Mouse (Mus musculus): ENCODE measurements around the gene Cd7. TPM values are rescaled to one million over a fixed set of nuclear protein-coding genes. Genes with fewer than 3 reads are reported as not detected.
A peak's percentile ranks its signal among the peaks of the same experiment; 100 is the strongest.

Cd7 gene
- total RNA-seq, 2 experiments from 2014 or later, result 2.2 to 3.0 TPM

- no peak overlapping the region for H3K4me3 ChIP-seq
- intact Hi-C loops (cut with DNase I), result no loop called here
- no peak overlapping the region for H3K27ac ChIP-seq
- TF ChIP-seq CTCF (IDR thresholded peaks at IDR 0.05), result peak; percentile 38
- no peak for DNase-seq (ENCODE audit: extremely low spot score in 1 of 2, low spot score in 2 of 2)
Observed at GRCm38 (mm10) chr11:120987608-120988007, 51.6 kb downstream of the Cd7 start.

Other genes starting within 250 kb of the Cd7 start
- 10 to 100 TPM; 45.8 to 47.6 TPM for gene Dus1l, start 243.0 kb downstream of the Cd7 start, total RNA-seq (2021)
- 100 to 1,000 TPM; 177 to 197 TPM for gene Fasn, start 214.9 kb downstream of the Cd7 start, total RNA-seq (2021)
- gene Ccdc57, start 106.5 kb downstream of the Cd7 start, total RNA-seq (2021), result 1 to 10 TPM; 8.5 to 9.5 TPM
- 1 to 10 TPM; 3.3 to 4.5 TPM for gene Slc16a3, start 90.9 kb downstream of the Cd7 start, total RNA-seq (2021)
- 100 to 1,000 TPM; 126 to 132 TPM for gene Csnk1d, start 48.1 kb downstream of the Cd7 start, total RNA-seq (2021)
- not detected for gene Sectm1b, start 24.2 kb upstream of the Cd7 start, total RNA-seq (2021)
- not detected for gene Sectm1a, start 41.8 kb upstream of the Cd7 start, total RNA-seq (2021)
- gene Tex19.2, start 79.3 kb upstream of the Cd7 start, total RNA-seq (2021), result not detected
- not detected for gene Tex19.1, start 106.7 kb upstream of the Cd7 start, total RNA-seq (2021)
- gene Uts2r, start 120.9 kb upstream of the Cd7 start, total RNA-seq (2021), result under 1 TPM in 1 of 2 experiments, not detected in 1; 0.21 TPM
- 10 to 100 TPM; 21.2 to 26.8 TPM for gene Hexdc, start 165.0 kb upstream of the Cd7 start, total RNA-seq (2021)
- 1 to 10 TPM; 7.2 TPM for gene Ogfod3, start 165.3 kb upstream of the Cd7 start, total RNA-seq (2021)
- 10 to 100 TPM; 22.0 to 23.3 TPM for gene Cybc1, start 189.9 kb upstream of the Cd7 start, total RNA-seq (2021)
- gene Narf, start 197.8 kb upstream of the Cd7 start, total RNA-seq (2021), result 10 to 100 TPM; 39.2 to 48.9 TPM
- 10 to 100 TPM; 84.0 to 86.5 TPM for gene Foxk2, start 220.6 kb upstream of the Cd7 start, total RNA-seq (2021)